12 mouse cellular contexts compared by ENCODE assay signal in genomic region chr10:20076541-20077469, GRCm38 (mm10).
A peak's percentile ranks its signal among the peaks of the same experiment; 100 is the strongest.
DNase-seq lines count a peak whose midpoint lies in the region; ATAC-seq and TF ChIP-seq lines count a peak whose summit lies in the region.
"Had no signal": no experiment of that assay in that cellular context is flagged by ENCODE, and none has a peak within 500 bp of the region (broad histone marks: within the 10 kb centered on the region; RNA-seq: fewer than 3 reads in every experiment).

No protein-coding gene starts in this region.

- DNase-seq in liver, embryonic 13.5 days: no peak
- DNase-seq in liver (no peak), adipocyte (ENCODE audit: low spot score) (peak; percentile 71)
- no peak for DNase-seq in embryo, embryonic 9.5 days (ENCODE audit: extremely low spot score)
- no peak for DNase-seq in left cerebral cortex, adult 2 months (ENCODE audit: extremely low spot score in 1 of 2, low spot score in 2 of 2)
- DNase-seq: cerebellum, adult 11-12 months; heart, postnatal 10 days had no signal

- H3K4me3 ChIP-seq in liver, embryonic 13.5 days (replicated peaks): no peak overlapping the region
- no peak overlapping the region for H3K4me3 ChIP-seq in stomach, embryonic 16.5 days (replicated peaks; ENCODE audit: low read length)
- H3K4me3 ChIP-seq in left cerebral cortex, adult 2 months: no peak overlapping the region
- H3K4me3 ChIP-seq: megakaryocyte, embryonic 14.5 days; neural tube, embryonic 13.5 days had no signal

- 55% methylated on average over 13 of the region's 13 CpGs for WGBS in liver, embryonic 13.5 days (ENCODE audit: insufficient replicate concordance)
- 63% methylated on average over 13 of the region's 13 CpGs for whole genome bisulfite sequencing in stomach, embryonic 16.5 days

- no peak for TF ChIP-seq CTCF in left cerebral cortex, adult 2 months (IDR thresholded peaks at IDR 0.05)

- peak; percentile 57 for ATAC-seq in liver, embryonic 13.5 days (ENCODE audit: low read depth)
- ATAC-seq in inflammation-experienced regulatory T-cells, adult 6 months: peak; percentile 75
- peak; percentile 59; the same call in 1 of the 2 replicates for ATAC-seq in stomach, embryonic 16.5 days (ENCODE audit: insufficient read depth, low FRiP score)
- no peak for ATAC-seq in megakaryocyte-erythroid progenitor cell, adult 5-6 weeks (replicated peaks; ENCODE audit: low FRiP score, low TSS enrichment, poor library complexity, severe bottlenecking)

- no peak overlapping the region for H3K4me2 ChIP-seq in liver, embryonic 13.5 days
- H3K4me2 ChIP-seq in stomach, embryonic 16.5 days (ENCODE audit: low read depth, low read length): no peak overlapping the region
- H3K4me2 ChIP-seq: neural tube, embryonic 13.5 days had no signal

- H3K9ac ChIP-seq in liver, embryonic 13.5 days: no peak overlapping the region
- H3K9ac ChIP-seq in stomach, embryonic 16.5 days (ENCODE audit: low read length): no peak overlapping the region
- H3K9ac ChIP-seq: neural tube, embryonic 13.5 days had no signal

- H3K36me3 ChIP-seq in liver, embryonic 13.5 days: no peaks in the 10 kb centered on the region
- H3K36me3 ChIP-seq in stomach, embryonic 16.5 days (ENCODE audit: control insufficient read depth, insufficient read depth, low read length): no peaks in the 10 kb centered on the region
- H3K36me3 ChIP-seq: neural tube, embryonic 13.5 days had no signal

- H3K27me3 ChIP-seq in liver, embryonic 13.5 days: no peaks in the 10 kb centered on the region
- no peaks in the 10 kb centered on the region for H3K27me3 ChIP-seq in stomach, embryonic 16.5 days (ENCODE audit: control insufficient read depth, insufficient read depth, low read length)
- H3K27me3 ChIP-seq: megakaryocyte, embryonic 14.5 days; neural tube, embryonic 13.5 days had no signal

- H3K4me1 ChIP-seq in liver, embryonic 13.5 days (replicated peaks): no peaks in the 10 kb centered on the region
- no peaks in the 10 kb centered on the region for H3K4me1 ChIP-seq in stomach, embryonic 16.5 days (ENCODE audit: control insufficient read depth, insufficient read depth, low read length)
- H3K4me1 ChIP-seq: neural tube, embryonic 13.5 days had no signal

- H3K27ac ChIP-seq in liver, embryonic 13.5 days: peak overlapping the region; percentile 63
- H3K27ac ChIP-seq in stomach, embryonic 16.5 days (ENCODE audit: low read length): peak overlapping the region; percentile 46; the same call in 1 of the 2 replicates
- H3K27ac ChIP-seq in left cerebral cortex, adult 2 months: no peak overlapping the region
- H3K27ac ChIP-seq: neural tube, embryonic 13.5 days had no signal

- intact Hi-C loops in left cerebral cortex, adult 2 months (cut with DNase I): loop anchor here (10.0 kb wide), 1 partner anchor 372 kb away; no protein-coding TSS in a partner anchor

- H3K9me3 ChIP-seq in liver, embryonic 13.5 days (replicated peaks): no peaks in the 10 kb centered on the region
- H3K9me3 ChIP-seq in stomach, embryonic 16.5 days (replicated peaks; ENCODE audit: control insufficient read depth, low read length): no peaks in the 10 kb centered on the region
- H3K9me3 ChIP-seq: megakaryocyte, embryonic 14.5 days; neural tube, embryonic 13.5 days had no signal
